Mouse (Mus musculus): ENCODE data around the gene Desi2. TPM values are rescaled to one million over a fixed set of nuclear protein-coding genes. Genes with fewer than 3 reads are reported as not detected.
"Not testable (repeated sequence)": the region's sequence is repeated elsewhere in the genome, so short reads cannot be mapped to it uniquely, and the experiment has no call there.

The Desi2 gene
- polyA plus RNA-seq (2015; fragmentation: Nextera tagmentation; extraction: Ambion mirVana) = 23.1 and 25.2 TPM in 2 replicates

GRCm38 (mm10) chr1:178187216-178187791 lies at the start of gene Desi2:
Desi2 (plus strand) TSS chr1:178187417.
- H3K9me3 ChIP-seq; H3K4me1 ChIP-seq; H3K36me3 ChIP-seq; H3K27me3 ChIP-seq (replicated peaks): not testable (repeated sequence)
- peak within 1 kb of the TSS; percentile 35; the same call in 1 of the 2 replicates for H3K9ac ChIP-seq
- peak; percentile 99 for ATAC-seq (ENCODE audit: insufficient read depth, low FRiP score, low read depth)
- H3K4me2 ChIP-seq = peak within 1 kb of the TSS; percentile 69
- H3K4me3 ChIP-seq (replicated peaks) = peak within 1 kb of the TSS; percentile 71
- H3K27ac ChIP-seq = peak within 1 kb of the TSS; percentile 82
- WGBS = under 1% methylated on average over 37 of the region's 37 CpGs

- not testable (repeated sequence) for H3K36me3 ChIP-seq; H3K9me3 ChIP-seq; H3K27ac ChIP-seq; H3K4me3 ChIP-seq (replicated peaks); H3K4me2 ChIP-seq; H3K27me3 ChIP-seq (replicated peaks); H3K4me1 ChIP-seq; ATAC-seq (ENCODE audit: insufficient read depth, low FRiP score, low read depth); H3K9ac ChIP-seq
- 30% methylated on average over 2 of the region's 2 CpGs for WGBS
These were observed 40.7 kb upstream of the Desi2 start for GRCm38 (mm10) chr1:178146513-178146912.

- not testable (repeated sequence) for H3K36me3 ChIP-seq; H3K9me3 ChIP-seq; H3K27ac ChIP-seq; H3K9ac ChIP-seq; H3K4me3 ChIP-seq (replicated peaks); H3K4me2 ChIP-seq; ATAC-seq (ENCODE audit: insufficient read depth, low FRiP score, low read depth); H3K4me1 ChIP-seq; H3K27me3 ChIP-seq (replicated peaks)
- WGBS = 47% methylated on average over 4 of the region's 4 CpGs
These were observed 40.3 kb upstream of the Desi2 start for GRCm38 (mm10) chr1:178146915-178147314.

- Histone ChIP-seq H3K27me3 (replicated peaks) (no peaks in the 10 kb centered on the region), H3K27ac (no peak overlapping the region), H3K4me3 (replicated peaks) (no peak overlapping the region), H3K4me1 (no peaks in the 10 kb centered on the region), H3K9ac (no peak overlapping the region), H3K9me3 (no peaks in the 10 kb centered on the region), H3K36me3 (no peaks in the 10 kb centered on the region), H3K4me2 (no peak overlapping the region)
- 89% methylated on average over 2 of the region's 2 CpGs for WGBS
- no peak for ATAC-seq (ENCODE audit: insufficient read depth, low FRiP score, low read depth)
These were observed 5.0 kb upstream of the Desi2 start for GRCm38 (mm10) chr1:178182251-178182650.

- Histone ChIP-seq H3K4me1 (peaks cover 4% of the 10 kb centered on the region; the same call in 1 of the 2 replicates), H3K9me3 (no peaks in the 10 kb centered on the region), H3K27me3 (replicated peaks) (no peaks in the 10 kb centered on the region), H3K4me2 (no peak overlapping the region), H3K27ac (no peak overlapping the region), H3K4me3 (replicated peaks) (no peak overlapping the region), H3K36me3 (no peaks in the 10 kb centered on the region), H3K9ac (no peak overlapping the region)
- ATAC-seq (ENCODE audit: insufficient read depth, low FRiP score, low read depth) = no peak
These were observed 1.6 kb upstream of the Desi2 start for GRCm38 (mm10) chr1:178185591-178185990.

GRCm38 (mm10) chr1:178187810-178188209 lies 593 bp downstream of the Desi2 start:
- not testable (repeated sequence) for H3K36me3 ChIP-seq; ATAC-seq (ENCODE audit: insufficient read depth, low FRiP score, low read depth); H3K9me3 ChIP-seq; H3K27me3 ChIP-seq (replicated peaks); H3K4me1 ChIP-seq
- Histone ChIP-seq H3K9ac (peak overlapping the region; percentile 35; the same call in 1 of the 2 replicates), H3K4me3 (replicated peaks) (peak overlapping the region; percentile 71), H3K4me2 (peak overlapping the region; percentile 45), H3K27ac (peak overlapping the region; percentile 82)
- WGBS = under 1% methylated on average over 26 of the region's 38 CpGs

GRCm38 (mm10) chr1:178188386-178188785 lies 1.2 kb downstream of the Desi2 start:
- H3K4me3 ChIP-seq (replicated peaks) = peak overlapping the region; percentile 42
- WGBS = 7% methylated on average over 13 of the region's 13 CpGs
- peaks cover 4% of the 10 kb centered on the region; the same call in 1 of the 2 replicates for H3K4me1 ChIP-seq
- H3K9me3 ChIP-seq = no peaks in the 10 kb centered on the region
- ATAC-seq (ENCODE audit: insufficient read depth, low FRiP score, low read depth) = no peak
- H3K27me3 ChIP-seq (replicated peaks) = no peaks in the 10 kb centered on the region
- H3K4me2 ChIP-seq = peak overlapping the region; percentile 69
- no peak overlapping the region for H3K27ac ChIP-seq
- no peaks in the 10 kb centered on the region for H3K36me3 ChIP-seq
- no peak overlapping the region; the same call in 1 of the 2 replicates for H3K9ac ChIP-seq

- ATAC-seq (ENCODE audit: insufficient read depth, low FRiP score, low read depth) = no peak
- no peaks in the 10 kb centered on the region for H3K9me3 ChIP-seq
- no peak overlapping the region for H3K27ac ChIP-seq
- H3K36me3 ChIP-seq = no peaks in the 10 kb centered on the region
- H3K27me3 ChIP-seq (replicated peaks) = no peaks in the 10 kb centered on the region
- H3K9ac ChIP-seq = no peak overlapping the region
- H3K4me2 ChIP-seq = no peak overlapping the region
- no peak overlapping the region for H3K4me3 ChIP-seq (replicated peaks)
- no peaks in the 10 kb centered on the region for H3K4me1 ChIP-seq
- 81% methylated on average over 10 of the region's 10 CpGs for WGBS
These were observed 18.6 kb downstream of the Desi2 start for GRCm38 (mm10) chr1:178205701-178206325.

- H3K9me3 ChIP-seq; H3K4me2 ChIP-seq; ATAC-seq (ENCODE audit: insufficient read depth, low FRiP score, low read depth); H3K36me3 ChIP-seq; H3K9ac ChIP-seq; H3K27ac ChIP-seq; H3K27me3 ChIP-seq (replicated peaks); H3K4me3 ChIP-seq (replicated peaks); H3K4me1 ChIP-seq: not testable (repeated sequence)
- WGBS = 85% methylated on average over 4 of the region's 4 CpGs
These were observed 20.6 kb downstream of the Desi2 start for GRCm38 (mm10) chr1:178207856-178208255.

GRCm38 (mm10) chr1:178209966-178210365 lies 22.7 kb downstream of the Desi2 start:
- no peak for ATAC-seq (ENCODE audit: insufficient read depth, low FRiP score, low read depth)
- H3K4me2 ChIP-seq = no peak overlapping the region
- H3K36me3 ChIP-seq = no peaks in the 10 kb centered on the region
- H3K4me3 ChIP-seq (replicated peaks) = no peak overlapping the region
- no peak overlapping the region for H3K27ac ChIP-seq
- no peaks in the 10 kb centered on the region for H3K4me1 ChIP-seq
- H3K9ac ChIP-seq = no peak overlapping the region
- no peaks in the 10 kb centered on the region for H3K27me3 ChIP-seq (replicated peaks)
- no peaks in the 10 kb centered on the region for H3K9me3 ChIP-seq

GRCm38 (mm10) chr1:178217157-178217556 lies 29.9 kb downstream of the Desi2 start:
- Histone ChIP-seq H3K27ac (no peak overlapping the region), H3K27me3 (replicated peaks) (no peaks in the 10 kb centered on the region), H3K36me3 (no peaks in the 10 kb centered on the region), H3K4me2 (no peak overlapping the region), H3K4me1 (no peaks in the 10 kb centered on the region), H3K4me3 (replicated peaks) (no peak overlapping the region), H3K9ac (no peak overlapping the region), H3K9me3 (no peaks in the 10 kb centered on the region)
- no peak for ATAC-seq (ENCODE audit: insufficient read depth, low FRiP score, low read depth)

- no peak overlapping the region for H3K27ac ChIP-seq
- ATAC-seq (ENCODE audit: insufficient read depth, low FRiP score, low read depth) = no peak
These were observed 31.1 kb downstream of the Desi2 start for GRCm38 (mm10) chr1:178218305-178218704.

More at GRCm38 (mm10) chr1:178218305-178218704, 31.1 kb downstream of the Desi2 start:
- Histone ChIP-seq H3K27me3 (replicated peaks) (no peaks in the 10 kb centered on the region), H3K9me3 (no peaks in the 10 kb centered on the region), H3K9ac (no peak overlapping the region), H3K4me2 (no peak overlapping the region), H3K4me3 (replicated peaks) (no peak overlapping the region), H3K36me3 (no peaks in the 10 kb centered on the region), H3K4me1 (no peaks in the 10 kb centered on the region)

Data from stomach, embryonic 15.5 days (tissue).